Mouse (Mus musculus): ENCODE results near the gene Taf9.

Taf9 gene

GRCm38 (mm10) chr13:100651439-100652186 lies at the start of gene Taf9:
Gene Taf9, plus strand, starts transcription at chr13:100651579.
- in situ Hi-C loops (cut with MseI, MboI), result no loop called here

DNA sequence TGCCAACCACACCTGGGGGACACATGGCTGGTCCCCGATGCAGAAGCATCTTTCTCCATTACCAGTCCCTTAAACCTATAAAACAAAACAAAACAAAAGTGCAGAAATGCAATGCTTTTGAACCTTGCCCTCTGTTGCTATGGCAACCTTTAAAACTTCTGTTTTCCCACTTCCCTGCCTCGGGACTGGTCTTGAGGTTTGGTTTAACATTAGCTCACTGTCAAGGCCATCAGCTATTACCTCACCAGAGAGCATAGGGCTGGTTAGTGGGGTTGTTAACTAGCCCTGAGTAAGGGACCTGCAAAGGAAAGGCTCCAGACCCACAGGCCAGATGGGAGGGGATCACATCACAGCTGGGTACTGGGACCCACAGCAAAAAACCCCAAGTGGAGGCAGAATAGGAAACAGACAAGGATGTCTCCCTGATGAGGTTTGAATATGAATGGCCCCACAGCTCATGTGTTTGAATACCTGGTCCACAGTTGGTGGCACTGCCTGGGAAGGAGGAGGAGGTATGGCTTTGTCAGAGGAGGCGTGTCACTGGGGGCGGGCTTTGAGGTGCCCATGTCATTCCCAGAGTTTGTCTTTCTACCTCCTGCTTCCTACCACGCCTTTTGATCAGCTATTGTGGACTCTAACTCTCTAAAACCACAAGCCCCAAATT lies 49.0 kb upstream of the Taf9 start:
- in situ Hi-C loops (cut with MseI, MboI), result no loop called here

DNA sequence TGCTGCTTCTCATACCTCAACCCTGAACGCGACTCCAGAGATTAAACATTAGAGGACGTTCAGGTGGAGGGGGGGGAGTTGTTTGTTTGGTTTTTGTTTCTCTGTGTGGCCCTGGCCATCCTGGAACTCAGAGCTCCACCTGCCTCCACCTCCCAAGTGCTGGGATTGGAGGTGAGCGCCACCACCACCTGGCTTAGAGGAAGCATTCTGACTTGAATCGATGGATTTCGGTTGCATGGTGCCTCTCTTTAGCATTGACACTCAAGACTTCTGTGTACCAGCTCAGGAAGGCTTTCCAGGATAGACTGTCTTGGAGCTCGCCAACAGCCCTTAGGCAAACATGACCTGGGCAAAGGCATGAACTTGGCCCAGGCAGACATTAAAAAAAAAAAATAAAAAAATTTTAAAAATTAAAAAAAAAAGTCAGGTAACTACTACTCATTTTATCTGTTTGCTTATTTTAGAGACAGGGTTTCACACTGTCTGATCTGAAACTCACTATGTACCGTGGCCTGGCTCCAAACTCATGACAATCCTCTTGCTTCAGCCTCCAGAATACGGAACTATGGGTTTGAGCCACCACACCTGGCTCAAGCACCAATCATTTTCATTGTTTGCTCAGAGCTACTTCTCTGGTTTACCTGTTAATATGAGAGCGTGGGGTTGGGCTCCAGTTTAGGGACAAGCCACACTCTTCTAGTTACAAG lies 48.2 kb upstream of the Taf9 start:
- in situ Hi-C loops (cut with MseI, MboI), result no loop called here

- in situ Hi-C loops (cut with MseI, MboI), result no loop called here
These were observed 47.7 kb upstream of the Taf9 start for GRCm38 (mm10) chr13:100603738-100604095.

GRCm38 (mm10) chr13:100605845-100606244 lies 45.5 kb upstream of the Taf9 start:
- in situ Hi-C loops (cut with MseI, MboI), result no loop called here

DNA sequence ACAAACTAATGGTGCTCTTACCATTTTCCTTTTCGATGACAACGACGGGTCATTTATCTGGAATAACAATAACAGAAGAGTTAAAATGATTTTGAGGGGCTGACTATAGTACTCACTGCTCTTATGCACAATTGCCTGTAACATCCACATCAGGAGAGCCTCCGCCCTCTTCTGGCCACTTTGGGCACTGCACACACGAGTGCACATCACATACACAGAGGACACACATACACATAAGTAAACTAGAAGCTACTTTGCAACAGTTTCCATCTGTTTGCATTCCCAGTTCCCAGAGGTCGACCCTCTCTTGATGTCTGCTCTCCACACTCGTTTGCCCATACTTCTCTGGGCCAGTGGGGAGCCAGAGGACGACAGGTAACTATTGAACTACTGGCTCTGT lies 43.6 kb upstream of the Taf9 start:
- in situ Hi-C loops (cut with MseI, MboI), result no loop called here

DNA sequence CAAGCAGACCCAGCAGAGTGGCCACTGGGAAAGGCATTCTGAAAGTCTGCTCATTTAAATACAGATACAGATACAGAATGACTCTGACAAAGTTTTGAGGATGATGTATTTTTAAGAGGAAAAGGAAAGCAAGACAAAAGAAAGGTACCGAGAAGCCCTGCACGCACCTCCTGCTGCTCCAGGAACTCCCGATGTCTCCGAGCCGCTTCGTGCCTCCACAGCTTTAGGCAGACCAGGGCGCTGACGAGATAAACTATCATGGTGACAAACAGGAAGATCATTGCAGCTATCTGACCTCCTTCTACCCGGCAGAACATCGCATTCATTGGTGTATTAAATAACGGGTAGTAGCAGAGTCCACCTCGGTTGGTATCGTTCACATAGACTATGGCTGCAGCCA lies 40.1 kb upstream of the Taf9 start:
- in situ Hi-C loops (cut with MseI, MboI), result no loop called here

DNA sequence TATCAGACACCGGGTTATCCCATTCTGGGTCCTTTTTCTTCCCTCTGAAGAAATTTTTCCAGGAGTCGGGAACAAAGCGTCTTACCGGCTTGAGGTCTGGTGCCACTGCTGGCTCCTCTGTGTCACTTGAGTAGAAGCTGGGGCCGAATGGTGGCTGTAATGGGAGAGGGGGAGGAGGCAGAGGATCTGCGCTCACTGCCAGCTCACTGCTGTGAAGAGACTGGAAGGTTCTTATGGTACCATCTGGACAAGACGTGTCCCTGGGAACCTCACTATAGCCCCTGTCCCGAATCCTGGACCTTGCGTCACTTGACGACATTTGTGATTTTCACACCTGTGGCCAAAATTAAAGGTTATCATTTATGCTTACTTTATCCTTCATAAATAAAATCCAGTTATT lies 39.1 kb upstream of the Taf9 start:
- in situ Hi-C loops (cut with MseI, MboI), result no loop called here

DNA sequence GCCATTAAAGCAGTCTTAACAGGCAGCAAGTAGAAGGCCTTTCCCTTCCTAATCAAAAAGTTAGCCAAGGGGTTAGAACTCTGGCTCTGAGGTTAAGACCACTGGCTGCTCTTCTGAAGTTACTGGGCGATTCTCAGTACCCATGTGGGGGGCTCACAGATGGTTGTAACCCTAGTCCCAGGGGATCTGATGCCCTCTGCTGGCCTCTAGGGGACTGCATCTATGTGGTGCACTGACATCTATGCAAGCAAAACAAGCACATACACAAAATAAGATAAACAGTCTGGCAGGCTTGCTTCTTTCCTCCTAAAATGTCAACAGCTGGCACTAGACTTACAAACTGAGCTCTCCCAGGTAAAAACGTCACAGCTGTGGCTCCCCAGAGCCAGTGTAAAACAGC lies 38.5 kb upstream of the Taf9 start:
- in situ Hi-C loops (cut with MseI, MboI), result no loop called here

- in situ Hi-C loops (cut with MseI, MboI), result no loop called here
These were observed 34.9 kb upstream of the Taf9 start, which contains the start of gene Marveld2 for GRCm38 (mm10) chr13:100616181-100617087. Gene Marveld2, minus strand, starts transcription at chr13:100616971.

GRCm38 (mm10) chr13:100617583-100617982 lies 33.8 kb upstream of the Taf9 start:
- in situ Hi-C loops (cut with MseI, MboI), result no loop called here

- in situ Hi-C loops (cut with MseI, MboI), result no loop called here
These were observed 29.1 kb upstream of the Taf9 start for GRCm38 (mm10) chr13:100622241-100622640.

DNA sequence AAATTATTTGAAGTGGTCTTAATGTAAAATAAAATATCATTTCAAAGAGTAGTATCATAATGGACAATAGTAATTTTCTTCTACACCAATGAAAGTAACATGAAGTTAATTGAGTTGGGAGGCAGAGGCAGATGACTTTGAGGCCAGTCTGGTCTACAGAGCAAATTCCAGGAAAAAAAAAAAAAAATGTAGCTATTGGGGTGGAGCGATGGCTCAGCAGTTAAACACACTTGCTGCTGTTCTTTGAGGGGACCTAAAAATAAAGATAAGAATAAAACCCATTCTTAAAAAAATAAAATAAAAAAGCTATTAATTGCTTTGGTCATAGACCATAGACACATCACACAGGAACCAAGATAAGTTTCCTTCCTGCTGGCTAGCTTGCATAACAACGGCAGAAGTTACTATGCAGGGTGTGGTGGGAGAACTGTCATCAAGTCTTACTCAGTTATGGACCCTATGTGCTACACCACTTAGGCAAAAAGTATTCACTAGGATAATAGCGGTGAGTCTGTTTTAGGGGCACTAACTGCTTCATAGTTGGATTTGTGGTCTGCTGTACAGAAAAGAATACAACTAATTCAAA lies 17.2 kb upstream of the Taf9 start:
- in situ Hi-C loops (cut with MseI, MboI), result no loop called here

DNA sequence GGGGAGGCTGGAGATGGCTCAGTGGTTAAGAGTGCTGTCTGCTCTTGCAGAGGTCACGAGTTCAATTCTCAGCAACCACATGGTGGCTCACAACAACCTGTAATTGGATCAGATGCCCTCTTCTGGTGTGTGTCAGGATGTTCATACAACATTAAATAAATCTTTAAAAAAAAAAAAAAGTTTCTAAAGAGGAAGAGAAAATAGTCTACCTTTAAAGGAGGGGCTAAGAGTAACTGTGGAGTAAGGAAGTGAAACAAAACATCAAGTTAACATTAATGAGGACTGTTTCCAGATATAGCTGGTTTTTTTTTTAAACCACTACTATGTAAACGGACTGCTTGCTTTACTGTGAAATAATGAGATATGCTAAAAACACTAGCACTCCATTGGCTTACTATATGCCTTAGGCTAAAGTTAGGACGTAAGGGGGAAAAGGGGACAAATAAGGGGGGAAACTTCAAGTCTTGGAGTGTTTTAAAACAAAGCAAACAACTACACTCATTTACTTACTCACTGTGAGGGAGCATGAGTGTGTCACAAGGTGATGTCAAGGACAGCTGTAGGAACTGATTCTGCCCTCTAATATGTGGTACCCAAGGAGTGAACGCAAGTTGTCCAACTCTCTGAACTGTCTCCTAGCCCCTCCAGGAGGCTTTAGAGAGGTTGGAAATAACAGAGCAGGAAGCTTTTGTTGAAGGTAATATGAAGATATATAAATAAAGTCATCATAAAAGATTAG lies 8.7 kb upstream of the Taf9 start:
- in situ Hi-C loops (cut with MseI, MboI), result no loop called here

GRCm38 (mm10) chr13:100648223-100648622 lies 3.2 kb upstream of the Taf9 start:
- in situ Hi-C loops (cut with MseI, MboI), result no loop called here

DNA sequence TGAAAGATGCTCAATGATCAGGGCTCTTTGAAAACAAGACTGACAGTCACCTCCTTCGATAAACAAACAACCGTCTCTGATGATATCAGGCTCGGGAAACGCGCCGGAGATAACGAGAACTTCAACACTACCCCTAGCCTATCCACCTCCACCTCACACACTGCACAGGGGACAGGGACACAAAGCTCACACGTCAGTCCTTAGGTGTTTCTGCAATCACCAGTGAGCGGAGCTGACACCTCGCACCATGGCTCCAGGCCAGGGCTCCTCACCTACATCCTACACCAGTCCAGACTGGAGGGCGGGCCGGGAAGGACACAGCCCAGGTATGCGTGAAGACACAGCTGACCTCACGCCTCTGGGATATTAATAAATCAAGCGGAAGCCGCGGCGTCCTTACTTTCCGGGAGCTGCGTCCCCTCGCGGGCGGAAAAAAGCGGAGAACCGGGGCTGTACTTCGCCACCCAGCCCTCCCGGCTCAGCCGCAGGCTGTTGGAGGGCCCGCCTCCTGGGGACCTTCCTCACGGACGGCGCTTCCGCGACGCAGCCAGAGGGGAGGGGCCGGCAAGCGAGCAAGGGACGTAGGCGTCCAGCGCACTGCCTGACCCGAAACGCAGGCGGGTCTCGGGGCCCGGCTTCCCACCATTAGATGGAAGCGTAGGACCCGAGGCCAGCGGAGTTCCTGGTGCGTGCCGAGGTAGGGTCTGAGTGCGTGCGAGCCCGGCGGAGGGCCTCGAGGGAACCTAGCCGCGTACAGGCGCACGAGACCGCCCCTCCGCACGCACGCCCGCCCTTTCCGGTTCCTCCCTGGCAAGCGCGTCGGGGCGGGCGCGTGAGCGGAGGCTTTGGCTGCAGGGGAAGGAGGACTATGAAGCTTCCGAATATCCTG lies 585 bp upstream of the Taf9 start, which contains the start of the genes Ak6 and Rad17:
Gene Ak6 (plus strand): TSS at position 430 of the 889 bp plus-strand sequence.
Gene Rad17 (minus strand): TSS at position 502 of the 889 bp plus-strand sequence.
- in situ Hi-C loops (cut with MseI, MboI), result no loop called here

- in situ Hi-C loops (cut with MseI, MboI), result no loop called here
These were observed 6.7 kb downstream of the Taf9 start for GRCm38 (mm10) chr13:100658091-100658490.

GRCm38 (mm10) chr13:100659864-100660456 lies 8.6 kb downstream of the Taf9 start:
- in situ Hi-C loops (cut with MseI, MboI), result no loop called here
